Mouse (Mus musculus) common myeloid progenitor, adult 5-6 weeks (primary cell): Measurements from ENCODE around the gene Desi2. TPM values are rescaled to one million over a fixed set of nuclear protein-coding genes. Genes with fewer than 3 reads are reported as not detected.
"Not testable (repeated sequence)": the region's sequence is repeated elsewhere in the genome, so short reads cannot be mapped to it uniquely, and the experiment has no call there.

Experiments used
- ATAC-seq: replicated peaks from 2 replicates; pipeline ENCODE4 v1.8.0; 2016; ENCODE audit warnings: low read depth, mild to moderate bottlenecking, moderate TSS enrichment, inconsistent platforms; ENCODE audit not compliant: poor library complexity, severe bottlenecking
- total RNA-seq: library from RNA; stranded (forward); fragments of 200-1000, 187-1606 nt; gene quantifications from 2 replicates; pipeline ENCODE4 v1.2.3, GENCODE M21; 2017

The Desi2 gene
- total RNA-seq, 1 experiment from 2014 or later = 15.0 TPM

DNA sequence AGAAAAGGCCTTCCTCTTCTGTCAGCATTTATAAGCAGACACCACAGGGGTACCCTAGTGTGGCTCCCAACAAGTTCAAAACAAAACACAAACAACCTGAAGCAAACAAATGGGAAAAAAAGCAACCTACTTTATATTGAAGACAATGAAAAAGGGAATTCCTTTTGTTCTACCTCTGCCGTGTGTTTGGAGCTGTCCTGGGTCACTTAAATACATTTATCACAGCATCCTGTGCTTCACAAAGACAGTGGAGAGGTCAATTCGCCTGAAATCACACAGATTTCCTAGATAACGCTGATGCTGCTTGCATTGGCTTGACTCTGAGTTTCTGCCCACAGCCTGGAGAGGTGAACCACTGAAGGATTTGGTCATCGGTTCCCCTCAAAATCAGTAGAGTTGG, 67.4 kb downstream of the Desi2 start:
- no peak for ATAC-seq

DNA sequence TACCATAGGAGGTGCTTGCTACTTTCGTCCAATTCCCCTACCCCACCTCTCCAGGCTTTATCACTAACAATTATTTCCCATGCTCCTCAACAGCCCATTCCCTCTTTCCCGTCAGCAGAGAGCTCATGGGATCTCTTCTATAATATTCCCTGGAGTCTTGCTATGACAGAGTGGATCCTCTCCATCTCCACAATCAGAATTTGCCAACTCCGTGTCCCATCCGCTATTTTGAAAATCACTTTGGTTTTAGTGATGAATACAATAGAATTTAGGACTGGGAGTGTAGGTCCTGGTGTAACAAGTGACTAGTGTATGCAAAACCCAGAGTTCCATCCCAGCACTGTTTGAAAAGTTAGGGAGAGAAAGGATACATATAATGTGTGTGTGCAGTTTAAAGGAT, 69.1 kb downstream of the Desi2 start:
- ATAC-seq = no peak

DNA sequence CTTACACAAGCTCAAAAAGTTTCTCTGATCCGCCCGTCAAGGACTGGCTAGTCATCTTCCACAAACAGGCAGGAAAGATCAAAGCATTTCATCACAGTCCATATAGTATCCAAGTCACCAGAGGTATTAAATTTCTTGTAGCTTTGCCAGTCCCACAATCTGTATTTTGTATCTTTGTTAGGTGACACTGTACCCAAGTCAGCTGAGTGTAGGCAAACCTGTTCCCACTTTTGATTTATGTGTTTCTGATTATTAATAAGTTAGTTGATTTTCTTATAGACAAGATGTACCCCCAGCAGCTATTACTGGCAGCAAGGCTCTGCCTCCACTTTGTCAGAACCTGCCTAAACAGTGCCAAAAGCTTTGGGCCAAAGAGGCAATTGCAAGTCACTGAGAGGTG, 71.6 kb downstream of the Desi2 start:
- ATAC-seq = no peak

DNA sequence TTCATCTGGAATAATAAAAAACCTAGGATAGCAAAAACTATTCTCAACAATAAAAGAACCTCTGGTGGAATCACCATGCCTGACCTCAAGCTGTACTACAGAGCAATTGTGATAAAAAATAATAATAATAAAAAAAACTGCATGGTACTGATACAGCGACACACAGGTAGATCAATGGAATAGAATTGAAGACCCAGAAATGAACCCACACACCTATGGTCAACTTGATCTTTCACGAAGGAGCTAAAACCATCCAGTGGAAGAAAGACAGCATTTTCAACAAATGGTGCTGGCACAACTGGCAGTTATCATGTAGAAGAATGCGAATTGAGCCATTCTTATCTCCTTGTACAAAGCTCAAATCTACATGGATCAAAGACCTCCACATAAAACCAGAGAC, 78.2 kb downstream of the Desi2 start:
- not testable (repeated sequence) for ATAC-seq

DNA sequence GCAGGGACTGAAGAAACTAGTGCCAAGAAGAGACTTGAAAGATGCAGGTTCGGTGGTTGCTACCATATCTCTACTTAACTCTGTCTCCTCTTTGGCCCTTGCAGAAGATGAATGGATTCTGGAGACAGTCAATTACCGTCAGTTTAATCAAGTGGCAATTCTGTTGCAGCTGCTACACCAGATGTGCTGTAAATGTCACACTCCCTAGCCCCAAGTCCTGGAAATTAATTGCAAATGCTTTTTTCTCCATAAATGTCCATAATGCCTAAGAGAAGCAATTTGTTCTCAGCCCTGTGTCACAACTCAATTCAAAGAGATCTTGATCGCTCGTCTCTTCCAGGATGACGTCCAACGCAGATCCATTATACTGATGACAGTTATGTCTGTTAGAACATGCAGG, 83.4 kb downstream of the Desi2 start:
- ATAC-seq = no peak

DNA sequence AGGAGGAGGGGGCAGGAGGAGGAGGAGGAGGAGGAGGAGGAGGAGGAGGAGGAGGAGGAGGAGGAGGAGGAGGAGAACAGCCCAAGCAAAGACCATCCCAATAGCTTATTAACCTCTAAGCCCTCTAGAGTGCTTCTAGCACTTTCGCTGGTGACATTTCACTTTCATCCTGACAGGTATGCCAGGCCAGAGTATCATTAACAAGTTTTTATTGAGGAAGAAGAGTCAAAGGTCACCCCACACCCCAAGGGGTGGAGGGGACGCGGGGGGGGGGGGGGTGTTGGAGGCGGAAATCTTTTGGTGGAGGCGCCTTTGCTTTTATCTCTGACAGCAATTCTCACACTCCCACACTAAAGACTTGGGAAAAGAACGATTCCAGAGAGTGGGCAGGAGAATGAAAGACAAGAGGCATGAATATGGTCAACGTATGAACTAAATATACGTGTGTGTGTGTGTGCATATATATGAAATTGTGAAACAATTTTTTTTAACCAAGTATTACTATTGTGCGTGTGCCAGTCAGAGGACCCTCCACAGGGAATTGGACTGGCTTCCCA, 88.0 kb downstream of the Desi2 start:
- ATAC-seq = no peak

DNA sequence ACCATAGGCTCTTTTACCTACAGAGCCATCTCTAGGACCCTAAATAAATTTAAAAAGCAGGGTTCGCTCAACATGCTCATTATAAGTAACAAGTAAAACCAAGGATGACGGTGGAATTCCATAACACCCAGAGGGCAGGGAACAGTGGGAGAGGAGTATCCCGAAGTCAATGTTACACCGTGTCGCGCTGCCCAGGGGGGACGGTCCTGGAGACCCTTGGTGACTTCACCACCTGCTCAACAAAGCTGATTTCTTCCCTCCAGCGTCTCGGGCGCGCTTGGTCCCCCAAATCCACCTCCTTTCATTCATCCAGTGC, 88.5 kb downstream of the Desi2 start:
- no peak for ATAC-seq

DNA sequence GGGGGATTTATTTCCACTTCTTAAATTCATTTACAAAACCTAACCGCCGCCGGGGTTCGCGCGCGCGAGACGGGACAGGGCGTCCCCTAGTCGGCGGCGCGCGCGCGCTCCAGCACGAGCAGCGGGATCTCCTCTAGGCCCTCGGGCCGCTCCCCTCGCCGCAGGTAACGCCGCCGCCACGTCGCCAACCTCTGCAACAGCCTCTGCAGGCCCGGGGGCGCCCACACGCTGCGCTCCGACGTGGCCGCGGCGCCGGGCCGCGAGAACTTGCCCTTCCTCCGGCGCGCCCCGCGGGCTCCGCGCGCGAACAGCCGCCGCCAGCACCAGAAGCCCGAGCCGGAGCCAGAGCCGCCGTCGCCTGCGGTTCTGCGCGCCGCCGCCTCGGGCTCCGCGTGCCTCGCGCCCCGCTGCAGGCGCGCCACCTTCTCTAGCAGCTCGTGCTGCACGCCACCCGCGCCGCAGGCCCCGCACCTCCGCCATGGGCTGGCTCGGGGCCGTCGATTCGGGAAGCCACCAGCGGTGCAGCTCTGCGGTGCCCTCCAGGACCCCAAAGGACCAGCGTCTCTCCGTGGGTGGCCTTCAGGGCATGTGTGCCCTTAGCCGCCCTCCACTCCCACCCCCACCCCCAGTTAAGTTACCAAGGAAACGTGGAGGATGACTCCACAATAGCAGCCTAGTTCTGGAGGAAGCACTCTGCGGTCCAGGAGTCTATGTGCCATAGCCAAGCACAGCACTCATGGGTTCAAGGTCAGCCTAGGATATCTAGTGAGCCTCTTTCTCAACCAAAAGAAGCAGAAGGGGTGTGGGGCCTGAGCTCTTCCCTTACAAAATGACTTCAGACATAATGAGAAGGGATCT, 89.1 kb downstream of the Desi2 start:
- peak; percentile 71 for ATAC-seq

DNA sequence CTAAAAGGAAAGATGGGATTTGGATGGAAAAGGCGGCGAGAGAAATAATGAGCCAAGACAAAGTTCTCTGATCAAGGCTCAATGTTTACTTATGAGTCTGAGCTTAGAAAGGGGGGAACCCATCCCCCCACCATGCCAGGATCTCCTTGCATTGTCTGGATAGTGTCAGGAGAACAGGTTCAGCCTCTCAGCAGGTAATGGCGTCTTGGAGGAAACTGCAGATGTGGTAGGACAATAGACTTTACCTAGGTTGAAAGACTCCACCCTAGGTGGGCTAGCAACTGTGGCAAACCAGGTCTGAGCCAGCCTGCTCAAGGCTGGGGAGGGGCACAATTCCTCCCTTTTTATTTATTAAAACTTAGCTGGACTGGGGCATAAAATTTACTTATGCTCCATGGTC, 96.1 kb downstream of the Desi2 start:
- not testable (repeated sequence) for ATAC-seq

DNA sequence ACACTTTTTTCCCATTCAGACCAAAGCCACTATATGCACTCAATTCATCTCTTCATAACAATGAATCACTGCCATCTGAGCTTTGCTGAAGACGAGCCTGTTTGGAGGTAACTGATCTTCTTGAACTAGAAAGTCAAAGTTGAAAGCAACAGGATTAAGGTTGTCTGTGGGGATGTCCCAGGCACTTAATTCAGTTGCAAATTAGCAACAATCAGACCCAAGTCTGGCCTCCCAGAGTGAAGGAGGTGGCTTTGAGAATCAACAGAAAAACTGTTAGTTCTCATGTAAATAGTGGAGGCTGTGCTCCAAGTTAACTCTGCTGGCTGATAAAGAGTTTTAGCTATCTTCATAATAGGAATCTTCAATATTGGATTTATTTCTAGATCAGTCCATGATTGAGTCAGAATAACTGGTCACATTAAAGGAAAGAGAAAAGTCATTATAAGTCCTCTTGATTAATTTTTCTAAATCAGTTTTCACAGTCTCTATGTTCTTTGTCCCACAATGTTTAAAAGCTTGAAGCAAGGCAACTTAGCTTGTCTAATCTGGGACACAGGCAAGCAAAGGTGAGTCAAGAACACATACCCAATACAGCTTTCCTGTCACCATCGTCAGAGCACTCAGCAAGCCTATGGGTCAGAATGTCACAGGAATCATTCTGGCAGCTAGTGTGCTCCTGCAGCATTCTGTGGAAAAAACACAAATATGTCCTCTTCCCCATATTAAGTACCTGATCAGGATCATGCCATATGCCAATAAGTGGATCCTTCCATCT, 96.9 kb downstream of the Desi2 start:
- ATAC-seq = no peak

DNA sequence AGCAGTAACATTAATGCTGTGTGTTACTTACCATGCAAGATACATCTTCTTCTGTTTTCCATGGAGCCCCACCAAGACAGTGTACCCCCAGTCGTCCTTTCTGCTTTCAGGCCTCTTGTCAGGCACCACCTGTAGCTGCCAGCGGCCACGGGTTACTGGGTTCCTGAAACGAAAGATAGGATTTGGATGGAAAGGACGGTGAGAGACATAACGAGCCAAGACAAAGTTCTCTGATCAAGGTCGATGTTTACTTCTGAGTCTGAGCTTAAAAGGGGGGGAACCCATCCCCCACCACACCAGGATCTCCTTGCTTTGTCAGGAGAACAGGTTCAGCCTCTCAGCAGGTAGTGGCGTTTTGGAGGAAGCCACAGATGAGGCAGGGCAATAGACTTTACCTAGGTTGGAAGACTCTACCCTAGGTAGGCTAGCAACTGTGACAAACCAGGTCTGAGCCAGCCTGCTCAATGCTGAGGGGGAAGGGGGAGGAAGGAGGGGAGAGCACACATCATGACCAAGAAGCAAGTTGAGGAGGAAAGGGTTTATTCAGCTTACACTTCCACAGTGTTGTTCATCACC, 100.5 kb downstream of the Desi2 start:
- no peak for ATAC-seq

DNA sequence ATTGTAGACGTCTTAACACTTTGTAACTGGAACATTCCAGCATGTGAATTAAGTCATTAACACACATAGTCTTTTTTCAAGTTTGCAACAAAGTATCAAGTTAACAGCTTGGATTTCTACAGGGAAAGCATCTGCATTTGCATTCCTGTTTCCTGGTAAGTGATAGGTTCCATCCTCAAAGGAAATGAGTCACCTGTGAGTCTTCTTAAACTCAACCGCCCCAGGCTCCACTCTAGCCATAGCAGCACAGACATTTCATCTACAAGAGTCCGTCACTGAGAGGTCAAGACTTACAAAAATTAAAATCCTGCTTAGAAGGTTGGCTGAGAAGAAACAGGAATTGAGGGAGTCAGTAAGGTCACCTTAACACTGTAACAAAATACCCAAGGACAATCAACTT, 104.5 kb downstream of the Desi2 start:
- no peak for ATAC-seq

DNA sequence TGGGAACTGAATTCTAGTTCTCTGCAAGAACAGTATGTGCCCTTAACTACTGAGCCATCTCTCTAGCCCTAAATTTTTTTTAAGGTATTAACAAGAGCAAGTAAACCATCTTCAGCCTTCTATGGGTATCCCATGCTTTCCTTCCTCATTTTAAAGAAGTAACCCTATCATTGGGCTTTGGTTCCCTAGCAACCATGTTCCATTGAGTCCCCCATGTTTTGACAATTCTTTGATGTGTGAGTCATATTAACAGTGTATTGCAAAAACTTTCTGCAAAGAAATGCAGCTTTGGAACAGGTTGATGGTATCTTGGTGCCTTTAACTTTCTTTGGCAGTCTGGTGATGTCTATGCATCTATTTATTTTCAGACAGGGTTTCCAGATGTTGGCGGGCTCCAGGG, 106.8 kb downstream of the Desi2 start:
- ATAC-seq = no peak

DNA sequence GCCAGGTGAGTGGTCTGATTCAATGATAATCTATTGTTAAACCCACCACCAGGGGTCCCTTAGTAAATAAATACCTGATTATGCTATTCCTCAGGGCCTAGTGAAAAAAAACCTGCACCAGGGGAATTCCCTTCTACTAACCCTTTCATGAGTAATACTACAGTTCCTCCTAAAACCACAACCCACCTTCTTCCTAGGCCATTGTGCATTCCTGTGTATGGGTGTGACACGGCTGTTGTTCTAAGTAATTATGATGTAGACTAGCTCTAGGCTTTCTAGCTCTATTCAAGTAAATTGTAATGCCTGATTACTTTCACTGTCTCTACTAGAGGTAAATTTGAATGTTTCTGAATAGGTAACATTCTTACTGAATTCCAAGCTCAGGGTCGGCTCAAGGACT, 114.0 kb downstream of the Desi2 start:
- ATAC-seq = not testable (repeated sequence)

DNA sequence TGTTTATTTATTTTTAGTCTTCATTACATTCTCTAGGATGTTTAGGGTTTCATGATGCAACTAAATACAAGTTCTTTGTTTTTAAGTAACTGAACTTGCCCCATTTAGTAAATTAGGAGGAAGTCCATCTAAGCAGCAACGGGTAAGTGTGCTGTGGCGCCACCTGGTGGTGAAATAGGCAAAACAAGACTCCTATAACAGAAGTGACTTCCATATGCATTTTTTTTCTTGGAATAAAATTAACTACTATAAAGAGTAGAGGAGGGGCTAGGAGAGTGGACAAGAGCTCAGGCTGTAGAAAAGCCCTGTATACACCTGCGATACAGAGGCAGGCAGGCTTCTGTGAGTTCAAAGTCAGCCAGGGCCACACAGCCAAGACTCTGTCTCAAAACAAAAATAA, 116.2 kb downstream of the Desi2 start:
- peak; percentile 83 for ATAC-seq

Other genes starting within 250 kb of the Desi2 start
- not detected in 2 replicates for gene Catspere2, start 204.0 kb upstream of the Desi2 start, total RNA-seq
- gene Cox20, start 131.7 kb downstream of the Desi2 start, total RNA-seq = 206 and 305 TPM in 2 replicates
- 730 and 786 TPM in 2 replicates for gene Hnrnpu, start 150.4 kb downstream of the Desi2 start, total RNA-seq
- 3.0 and 3.2 TPM in 2 replicates for gene Efcab2, start 218.7 kb downstream of the Desi2 start, total RNA-seq